ENCODE assay signal across 10 mouse cellular contexts in the genomic region with DNA sequence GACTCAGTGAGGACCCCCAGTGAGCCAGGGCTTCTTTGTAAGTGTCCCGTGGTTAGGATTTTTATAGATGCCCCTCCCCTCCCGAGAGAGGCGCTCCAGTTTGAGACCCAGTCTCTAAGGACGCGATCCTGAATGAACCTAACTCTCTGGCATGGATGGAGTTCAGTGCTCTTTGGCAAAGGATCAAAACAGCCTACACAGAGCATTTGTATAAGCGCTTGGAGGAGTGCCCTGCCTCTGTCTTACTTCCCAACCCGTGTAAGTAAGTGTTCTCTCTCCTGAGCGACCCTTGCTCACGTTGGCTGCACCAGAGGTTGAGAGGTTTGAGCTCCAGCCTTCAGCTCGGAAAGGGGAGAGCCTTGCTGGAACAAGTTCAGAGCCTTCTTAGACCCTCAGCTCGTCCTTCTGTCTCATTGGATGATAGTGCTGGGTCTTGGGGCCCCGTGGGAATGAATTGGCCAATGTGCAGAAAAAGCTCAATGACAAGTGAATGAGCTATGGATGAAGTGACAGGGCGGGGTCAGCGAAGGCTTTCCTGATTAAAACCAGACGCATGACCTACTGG. TPM values are rescaled to one million over a fixed set of nuclear protein-coding genes. Genes with fewer than 3 reads are reported as not detected.
A peak's percentile ranks its signal among the peaks of the same experiment; 100 is the strongest.
DNase-seq lines count a peak whose midpoint lies in the region; ATAC-seq and TF ChIP-seq lines count a peak whose summit lies in the region.
"Had no signal": no experiment of that assay in that cellular context is flagged by ENCODE, and none has a peak within 500 bp of the region (broad histone marks: within the 10 kb centered on the region; RNA-seq: fewer than 3 reads in every experiment).

No protein-coding gene starts in this region.

- peak; percentile 31; the same call in 1 of the 2 replicates for ATAC-seq in heart, embryonic 14.5 days (ENCODE audit: insufficient number of reproducible peaks, insufficient read depth, low FRiP score, low read depth)
- peak; percentile 67 for ATAC-seq in limb, embryonic 14.5 days (ENCODE audit: low FRiP score, low read depth)
- no peak for ATAC-seq in erythroblast, adult 5-6 weeks (replicated peaks; ENCODE audit: low FRiP score, poor library complexity, severe bottlenecking)
- ATAC-seq: inflammation-experienced regulatory T-cells, adult 6 months had no signal

- no peaks in the 10 kb centered on the region for H3K36me3 ChIP-seq in heart, embryonic 14.5 days (ENCODE audit: control insufficient read depth, insufficient read depth, low read length)
- H3K36me3 ChIP-seq in limb, embryonic 14.5 days (ENCODE audit: control insufficient read depth, insufficient read depth, low read length), result no peaks in the 10 kb centered on the region

- no peaks in the 10 kb centered on the region for H3K9me3 ChIP-seq in heart, embryonic 14.5 days (ENCODE audit: control insufficient read depth, low read length)
- H3K9me3 ChIP-seq in limb, embryonic 14.5 days (ENCODE audit: control insufficient read depth, low read length), result no peaks in the 10 kb centered on the region

- no peak for TF ChIP-seq POLR2A in limb, embryonic 14.5 days (IDR thresholded peaks at IDR 0.05; ENCODE audit: borderline replicate concordance, extremely low read depth, insufficient read depth, insufficient read length)

- intact Hi-C loops in heart, postnatal 25 days (cut with DNase I), result no loop called here

- no peak overlapping the region for H3K4me2 ChIP-seq in heart, embryonic 14.5 days (ENCODE audit: low read length)
- no peak overlapping the region for H3K4me2 ChIP-seq in limb, embryonic 14.5 days (replicated peaks; ENCODE audit: low read depth, low read length, severe bottlenecking)

- no peak overlapping the region for H3K4me3 ChIP-seq in heart, embryonic 14.5 days (ENCODE audit: control insufficient read depth in 1 of 2, insufficient read depth in 1 of 2, low read depth in 1 of 2, low read length in 2 of 2)
- no peak overlapping the region for H3K4me3 ChIP-seq in limb, embryonic 14.5 days (replicated peaks; ENCODE audit: low read length)

- peak overlapping the region; percentile 28 to 55; a peak in 2 of 4 replicates for H3K27ac ChIP-seq in heart, embryonic 14.5 days (replicated peaks in 1 of 2; ENCODE audit: control insufficient read depth in 1 of 2, insufficient read depth in 1 of 2, low read depth in 2 of 2, low read length in 2 of 2)
- no peak overlapping the region for H3K27ac ChIP-seq in limb, embryonic 14.5 days (replicated peaks; ENCODE audit: low read depth, low read length)

- H3K27me3 ChIP-seq in heart, embryonic 14.5 days (ENCODE audit: control insufficient read depth, insufficient read depth, low read length), result no peaks in the 10 kb centered on the region
- H3K27me3 ChIP-seq in limb, embryonic 14.5 days (ENCODE audit: control insufficient read depth, insufficient read depth, low read length), result no peaks in the 10 kb centered on the region
- H3K27me3 ChIP-seq: CH12.LX had no signal

- H3K4me1 ChIP-seq in heart, embryonic 14.5 days (ENCODE audit: control insufficient read depth in 2 of 2, insufficient read depth in 2 of 2, low read length in 2 of 2), result peaks cover 4 to 7% of the 10 kb centered on the region in 2 experiments; a peak in 1 of 4 replicates
- H3K4me1 ChIP-seq in limb, embryonic 14.5 days (ENCODE audit: control insufficient read depth, insufficient read depth, low read length), result no peaks in the 10 kb centered on the region

- H3K9ac ChIP-seq in heart, embryonic 14.5 days (ENCODE audit: low read length), result no peak overlapping the region
- no peak overlapping the region for H3K9ac ChIP-seq in limb, embryonic 14.5 days (ENCODE audit: low read depth, low read length, severe bottlenecking)

- peak; percentile 59 to 68 for DNase-seq in heart, adult 18-20 months
- DNase-seq in heart, postnatal 25 days (ENCODE audit: low spot score), result no peak
- peak; percentile 92 for DNase-seq in adipocyte (ENCODE audit: low spot score)
- DNase-seq in limb, embryonic 14.5 days (ENCODE audit: low spot score), result peak; percentile 77
- no peak for DNase-seq in layer of hippocampus, postnatal 14 days (ENCODE audit: low spot score in 2 of 2)
- DNase-seq in frontal cortex, postnatal 25 days (ENCODE audit: low spot score in 2 of 2), result no peak

- 63% methylated on average over 15 of the region's 15 CpGs for WGBS in heart, embryonic 14.5 days
- 66% methylated on average over 15 of the region's 15 CpGs for WGBS in limb, embryonic 14.5 days

RNA-seq across cellular contexts. Expression of a gene that starts 33.7 kb away (rescaled TPM):
- 1 to 10 TPM; 5.8 to 7.8 TPM for total RNA-seq in heart, adult 18-20 months (2021)
- 1 to 10 TPM; 7.6 to 7.9 TPM for total RNA-seq in heart, postnatal 25 days (2021)
- polyA plus RNA-seq in heart, embryonic 14.5 days (2014; fragmentation: Nextera tagmentation; extraction: Ambion mirVana), result 8.9 and 10.3 TPM in 2 replicates
- 7.1 and 7.4 TPM in 2 replicates for polyA plus RNA-seq in limb, embryonic 14.5 days (2012; rRNA removed)
- 14.3 and 15.8 TPM in 2 replicates for polyA plus RNA-seq in limb, embryonic 14.5 days (2014; fragmentation: Nextera tagmentation; extraction: Ambion mirVana)
- 10 to 100 TPM; 58.2 to 58.9 TPM for total RNA-seq in layer of hippocampus, postnatal 14 days (2021)
- 28.4 and 30.1 TPM in 2 replicates for total RNA-seq in erythroblast, adult 5-6 weeks (2015; ENCODE audit: low replicate concordance)
- total RNA-seq in erythroblast, adult 5-6 weeks (2017; ENCODE audit: low replicate concordance), result 32.5 and 43.4 TPM in 2 replicates

RNA-seq across cellular contexts. Expression of a gene that starts 37.7 kb away (rescaled TPM):
- total RNA-seq in heart, adult 18-20 months (2021), result 10 to 100 TPM; 84.8 to 92.0 TPM
- 10 to 100 TPM; 87.3 to 90.4 TPM for total RNA-seq in heart, postnatal 25 days (2021)
- polyA plus RNA-seq in heart, embryonic 14.5 days (2014; fragmentation: Nextera tagmentation; extraction: Ambion mirVana), result 26.3 and 32.6 TPM in 2 replicates
- 74.7 and 91.8 TPM in 2 replicates for polyA plus RNA-seq in limb, embryonic 14.5 days (2012; rRNA removed)
- polyA plus RNA-seq in limb, embryonic 14.5 days (2014; fragmentation: Nextera tagmentation; extraction: Ambion mirVana), result 43.8 and 46.3 TPM in 2 replicates
- total RNA-seq in layer of hippocampus, postnatal 14 days (2021), result 100 to 1,000 TPM in 1 of 2 experiments, 10 to 100 TPM in 1; 96.6 to 110 TPM
- total RNA-seq in erythroblast, adult 5-6 weeks (2015; ENCODE audit: low replicate concordance), result 20.7 and 25.0 TPM in 2 replicates
- 73.7 and 98.8 TPM in 2 replicates for total RNA-seq in erythroblast, adult 5-6 weeks (2017; ENCODE audit: low replicate concordance)

Comparison
In these comparisons a context has a peak if more than half of its experiments do, and no peak if none do; other contexts are left out.
1. DNase-seq: peak in heart, adult 18-20 months (2 of 2), adipocyte (single experiment) and limb, embryonic 14.5 days (single experiment); none in heart, postnatal 25 days (single experiment), layer of hippocampus, postnatal 14 days (0 of 2) and frontal cortex, postnatal 25 days (0 of 2).